Mouse (Mus musculus) spleen, adult 2 months (tissue): ENCODE measurements around the gene Arhgef10l.

Experiments used
- CTCF ChIP-seq: fragments of 200-500 bp; IDR thresholded peaks from 2 replicates; pipeline ENCODE4 v1.5.1; 2011; ENCODE audit warnings: mild to moderate bottlenecking, inconsistent platforms; ENCODE audit not compliant: insufficient read depth, insufficient read length, insufficient replicate concordance; ENCODE audit errors: extremely low read depth
- POLR2A ChIP-seq: fragments of 200-500 bp; IDR thresholded peaks from 2 replicates; pipeline ENCODE4 v1.6.1; 2011; ENCODE audit warnings: low read depth, low read length, inconsistent platforms

- TF ChIP-seq CTCF: no peak
- no peak for TF ChIP-seq POLR2A
These were observed 7.9 kb downstream of the Arhgef10l start for GRCm38 (mm10) chr4:140657681-140658575.
